Mouse (Mus musculus): ENCODE data around the gene Becn1.
"Not testable (repeated sequence)": the region's sequence is repeated elsewhere in the genome, so short reads cannot be mapped to it uniquely, and the experiment has no call there.

The Becn1 gene

GRCm38 (mm10) chr11:101302004-101302798 lies at the start of gene Becn1:
Gene Becn1, minus strand, starts transcription at chr11:101302286.
- peak; percentile 94 for DNase-seq

GRCm38 (mm10) chr11:101351721-101352111 lies 49.6 kb upstream of the Becn1 start:
- DNase-seq = no peak

GRCm38 (mm10) chr11:101351100-101351720 lies 49.1 kb upstream of the Becn1 start:
- DNase-seq = no peak

GRCm38 (mm10) chr11:101349216-101349615 lies 47.1 kb upstream of the Becn1 start:
- no peak for DNase-seq

- no peak for DNase-seq
These were observed 46.7 kb upstream of the Becn1 start for GRCm38 (mm10) chr11:101348774-101349173.

- DNase-seq = no peak
These were observed 45.1 kb upstream of the Becn1 start for GRCm38 (mm10) chr11:101347083-101347775.

- DNase-seq = no peak
These were observed 36.2 kb upstream of the Becn1 start for GRCm38 (mm10) chr11:101338123-101338760.

- DNase-seq = no peak
These were observed 33.6 kb upstream of the Becn1 start for GRCm38 (mm10) chr11:101335685-101336084.

- DNase-seq = no peak
These were observed 32.4 kb upstream of the Becn1 start for GRCm38 (mm10) chr11:101334516-101334915.

GRCm38 (mm10) chr11:101334023-101334422 lies 31.9 kb upstream of the Becn1 start:
- no peak for DNase-seq

- no peak for DNase-seq
These were observed 30.5 kb upstream of the Becn1 start for GRCm38 (mm10) chr11:101332537-101332936.

GRCm38 (mm10) chr11:101330961-101331360 lies 28.9 kb upstream of the Becn1 start:
- not testable (repeated sequence) for DNase-seq

- DNase-seq = no peak
These were observed 28.4 kb upstream of the Becn1 start, which contains the start of gene Aoc3 for GRCm38 (mm10) chr11:101330371-101330924. Gene Aoc3, plus strand, starts transcription at chr11:101330605.

- peak; percentile 20 for DNase-seq
These were observed 27.0 kb upstream of the Becn1 start for GRCm38 (mm10) chr11:101328941-101329635.

GRCm38 (mm10) chr11:101327311-101327710 lies 25.2 kb upstream of the Becn1 start:
- no peak for DNase-seq

- no peak for DNase-seq
These were observed 24.1 kb upstream of the Becn1 start for GRCm38 (mm10) chr11:101326147-101326546.

GRCm38 (mm10) chr11:101325201-101325600 lies 23.1 kb upstream of the Becn1 start:
- not testable (repeated sequence) for DNase-seq

- no peak for DNase-seq
These were observed 22.7 kb upstream of the Becn1 start, which contains the start of gene Aoc2 for GRCm38 (mm10) chr11:101324763-101325162. Gene Aoc2, plus strand, starts transcription at chr11:101325063.

GRCm38 (mm10) chr11:101323609-101324008 lies 21.5 kb upstream of the Becn1 start:
- DNase-seq = peak; percentile 34

GRCm38 (mm10) chr11:101316501-101316917 lies 14.4 kb upstream of the Becn1 start:
- no peak for DNase-seq

- DNase-seq = peak; percentile 97
These were observed 13.8 kb upstream of the Becn1 start, which contains the start of gene Psme3 for GRCm38 (mm10) chr11:101315665-101316500. Gene Psme3, plus strand, starts transcription at chr11:101316213.

Data from right cerebral cortex, postnatal 25 days (tissue).